Mouse (Mus musculus): Measurements from ENCODE around the gene Reln. TPM values are rescaled to one million over a fixed set of nuclear protein-coding genes. Genes with fewer than 3 reads are reported as not detected.

The Reln gene
- polyA plus RNA-seq, 1 experiment from 2014 or later = 10.1 TPM

- DNase-seq (ENCODE audit: low spot score, missing footprints) = no peak
- 86% methylated on average over 6 of the region's 6 CpGs for WGBS
- Histone ChIP-seq H3K4me3 (ENCODE audit: low read depth, low read length) (no peak overlapping the region), H3K27ac (ENCODE audit: low read depth, low read length) (no peak overlapping the region), H3K9ac (ENCODE audit: low read length) (no peak overlapping the region), H3K36me3 (ENCODE audit: control insufficient read depth, insufficient read depth, low read length) (no peaks in the 10 kb centered on the region), H3K4me1 (ENCODE audit: control insufficient read depth, insufficient read depth, low read length) (no peaks in the 10 kb centered on the region), H3K4me2 (no peak overlapping the region), H3K9me3 (ENCODE audit: control insufficient read depth, low read length) (no peaks in the 10 kb centered on the region), H3K27me3 (ENCODE audit: control insufficient read depth, insufficient read depth, low read length) (no peaks in the 10 kb centered on the region)
- ATAC-seq (ENCODE audit: low FRiP score) = no peak
These were observed 49.3 kb downstream of the Reln start for GRCm38 (mm10) chr5:22295161-22295560.

GRCm38 (mm10) chr5:22291409-22291808 is 53.1 kb downstream of the Reln start:
- Histone ChIP-seq H3K4me1 (ENCODE audit: control insufficient read depth, insufficient read depth, low read length) (0 out of 2 replicates have a peak, but pooled peaks cover 2% of the 10 kb centered on the region), H3K4me3 (ENCODE audit: low read depth, low read length) (no peak overlapping the region), H3K27ac (ENCODE audit: low read depth, low read length) (no peak overlapping the region), H3K9me3 (ENCODE audit: control insufficient read depth, low read length) (no peaks in the 10 kb centered on the region), H3K4me2 (no peak overlapping the region), H3K36me3 (ENCODE audit: control insufficient read depth, insufficient read depth, low read length) (no peaks in the 10 kb centered on the region), H3K9ac (ENCODE audit: low read length) (no peak overlapping the region), H3K27me3 (ENCODE audit: control insufficient read depth, insufficient read depth, low read length) (no peaks in the 10 kb centered on the region)
- ATAC-seq (ENCODE audit: low FRiP score) (no peak), DNase-seq (ENCODE audit: low spot score, missing footprints) (no peak)
- WGBS = 83% methylated on average over 4 of the region's 4 CpGs

DNA sequence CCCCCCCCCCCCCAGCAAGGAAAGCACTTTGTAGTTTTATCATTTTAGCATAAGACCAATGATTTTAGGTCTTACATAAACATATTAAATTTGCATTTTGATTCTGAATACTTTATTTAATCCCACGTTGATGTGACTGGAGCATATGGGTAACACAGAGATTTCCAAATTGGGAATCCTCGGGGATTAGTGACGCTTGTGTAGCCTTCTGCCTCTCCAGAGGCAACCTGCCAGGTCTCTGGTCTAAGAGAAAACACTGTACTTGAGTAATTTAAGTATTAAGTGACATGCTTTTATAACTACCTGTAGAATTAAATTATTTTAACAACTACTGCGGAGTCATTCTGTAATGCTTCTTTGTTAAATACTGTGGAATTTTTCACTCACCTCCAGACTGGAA is 59.1 kb downstream of the Reln start:
- 0 out of 2 replicates have a peak, but pooled peaks cover 2% of the 10 kb centered on the region for H3K4me1 ChIP-seq (ENCODE audit: control insufficient read depth, insufficient read depth, low read length)
- no peak overlapping the region for H3K27ac ChIP-seq (ENCODE audit: low read depth, low read length)
- no peaks in the 10 kb centered on the region for H3K36me3 ChIP-seq (ENCODE audit: control insufficient read depth, insufficient read depth, low read length)
- H3K9me3 ChIP-seq (ENCODE audit: control insufficient read depth, low read length) = no peaks in the 10 kb centered on the region
- DNase-seq (ENCODE audit: low spot score, missing footprints) (no peak), ATAC-seq (ENCODE audit: low FRiP score) (no peak)
- H3K4me2 ChIP-seq = no peak overlapping the region
- no peak overlapping the region for H3K9ac ChIP-seq (ENCODE audit: low read length)
- no peaks in the 10 kb centered on the region for H3K27me3 ChIP-seq (ENCODE audit: control insufficient read depth, insufficient read depth, low read length)
- no peak overlapping the region for H3K4me3 ChIP-seq (ENCODE audit: low read depth, low read length)
- WGBS = 79% methylated on average over 4 of the region's 4 CpGs

GRCm38 (mm10) chr5:22282141-22282665 is 62.3 kb downstream of the Reln start:
- Histone ChIP-seq H3K27me3 (ENCODE audit: control insufficient read depth, insufficient read depth, low read length) (no peaks in the 10 kb centered on the region), H3K4me3 (ENCODE audit: low read depth, low read length) (no peak overlapping the region), H3K4me1 (ENCODE audit: control insufficient read depth, insufficient read depth, low read length) (no peaks in the 10 kb centered on the region), H3K9ac (ENCODE audit: low read length) (no peak overlapping the region), H3K4me2 (no peak overlapping the region), H3K9me3 (ENCODE audit: control insufficient read depth, low read length) (no peaks in the 10 kb centered on the region), H3K36me3 (ENCODE audit: control insufficient read depth, insufficient read depth, low read length) (no peaks in the 10 kb centered on the region), H3K27ac (ENCODE audit: low read depth, low read length) (no peak overlapping the region)
- no peak for DNase-seq (ENCODE audit: low spot score, missing footprints)
- 58% methylated on average over 7 of the region's 7 CpGs for WGBS
- no peak for ATAC-seq (ENCODE audit: low FRiP score)

- H3K4me3 ChIP-seq (ENCODE audit: low read depth, low read length) = no peak overlapping the region
- no peaks in the 10 kb centered on the region for H3K4me1 ChIP-seq (ENCODE audit: control insufficient read depth, insufficient read depth, low read length)
- no peak overlapping the region for H3K4me2 ChIP-seq
- no peaks in the 10 kb centered on the region for H3K27me3 ChIP-seq (ENCODE audit: control insufficient read depth, insufficient read depth, low read length)
- ATAC-seq (ENCODE audit: low FRiP score) (0 out of 2 replicates have a peak, but pooled peaks have one; percentile 30), DNase-seq (ENCODE audit: low spot score, missing footprints) (no peak)
- no peaks in the 10 kb centered on the region for H3K36me3 ChIP-seq (ENCODE audit: control insufficient read depth, insufficient read depth, low read length)
- no peak overlapping the region for H3K9ac ChIP-seq (ENCODE audit: low read length)
- H3K9me3 ChIP-seq (ENCODE audit: control insufficient read depth, low read length) = no peaks in the 10 kb centered on the region
- WGBS = 74% methylated on average over 2 of the region's 2 CpGs
- H3K27ac ChIP-seq (ENCODE audit: low read depth, low read length) = no peak overlapping the region
These were observed 63.9 kb downstream of the Reln start for GRCm38 (mm10) chr5:22280534-22281164.

GRCm38 (mm10) chr5:22279201-22279600 is 65.3 kb downstream of the Reln start:
- Histone ChIP-seq H3K9me3 (ENCODE audit: control insufficient read depth, low read length) (no peaks in the 10 kb centered on the region), H3K9ac (ENCODE audit: low read length) (no peak overlapping the region), H3K4me2 (no peak overlapping the region), H3K4me3 (ENCODE audit: low read depth, low read length) (no peak overlapping the region), H3K27me3 (ENCODE audit: control insufficient read depth, insufficient read depth, low read length) (no peaks in the 10 kb centered on the region), H3K27ac (ENCODE audit: low read depth, low read length) (no peak overlapping the region), H3K36me3 (ENCODE audit: control insufficient read depth, insufficient read depth, low read length) (no peaks in the 10 kb centered on the region), H3K4me1 (ENCODE audit: control insufficient read depth, insufficient read depth, low read length) (no peaks in the 10 kb centered on the region)
- 96% methylated on average over 4 of the region's 4 CpGs for WGBS
- ATAC-seq (ENCODE audit: low FRiP score) = no peak
- DNase-seq (ENCODE audit: low spot score, missing footprints) = no peak

DNA sequence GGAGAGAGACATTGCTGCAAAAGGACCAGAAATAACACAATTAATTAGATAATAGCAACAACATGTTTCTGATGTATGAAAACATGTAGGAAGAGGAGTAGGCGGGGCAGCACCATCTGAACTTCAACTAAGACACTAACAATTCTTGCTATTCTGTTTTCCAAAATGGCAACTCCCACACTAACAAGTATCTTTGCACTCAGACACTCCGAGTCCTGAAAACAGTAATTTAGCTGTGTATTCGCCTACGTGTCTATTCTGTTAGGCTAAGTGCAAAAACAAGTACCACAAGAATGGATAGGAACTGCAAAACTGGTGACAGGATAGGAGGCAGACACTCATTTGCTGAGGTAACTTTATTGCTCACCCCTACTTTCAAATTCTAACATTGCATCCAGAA is 70.4 kb downstream of the Reln start:
- Histone ChIP-seq H3K36me3 (ENCODE audit: control insufficient read depth, insufficient read depth, low read length) (no peaks in the 10 kb centered on the region), H3K4me1 (ENCODE audit: control insufficient read depth, insufficient read depth, low read length) (no peaks in the 10 kb centered on the region), H3K9ac (ENCODE audit: low read length) (no peak overlapping the region), H3K27ac (ENCODE audit: low read depth, low read length) (no peak overlapping the region), H3K4me2 (no peak overlapping the region), H3K4me3 (ENCODE audit: low read depth, low read length) (no peak overlapping the region), H3K27me3 (ENCODE audit: control insufficient read depth, insufficient read depth, low read length) (no peaks in the 10 kb centered on the region), H3K9me3 (ENCODE audit: control insufficient read depth, low read length) (no peaks in the 10 kb centered on the region)
- ATAC-seq (ENCODE audit: low FRiP score) (no peak), DNase-seq (ENCODE audit: low spot score, missing footprints) (no peak)
- 97% methylated on average over 4 of the region's 4 CpGs for WGBS

- DNase-seq (ENCODE audit: low spot score, missing footprints) (no peak), ATAC-seq (ENCODE audit: low FRiP score) (no peak)
- Histone ChIP-seq H3K4me1 (ENCODE audit: control insufficient read depth, insufficient read depth, low read length) (no peaks in the 10 kb centered on the region), H3K9ac (ENCODE audit: low read length) (no peak overlapping the region), H3K36me3 (ENCODE audit: control insufficient read depth, insufficient read depth, low read length) (no peaks in the 10 kb centered on the region), H3K27me3 (ENCODE audit: control insufficient read depth, insufficient read depth, low read length) (no peaks in the 10 kb centered on the region), H3K4me2 (no peak overlapping the region), H3K4me3 (ENCODE audit: low read depth, low read length) (no peak overlapping the region), H3K27ac (ENCODE audit: low read depth, low read length) (no peak overlapping the region), H3K9me3 (ENCODE audit: control insufficient read depth, low read length) (no peaks in the 10 kb centered on the region)
- 83% methylated on average over 6 of the region's 6 CpGs for WGBS
These were observed 77.8 kb downstream of the Reln start for GRCm38 (mm10) chr5:22266489-22267301.

DNA sequence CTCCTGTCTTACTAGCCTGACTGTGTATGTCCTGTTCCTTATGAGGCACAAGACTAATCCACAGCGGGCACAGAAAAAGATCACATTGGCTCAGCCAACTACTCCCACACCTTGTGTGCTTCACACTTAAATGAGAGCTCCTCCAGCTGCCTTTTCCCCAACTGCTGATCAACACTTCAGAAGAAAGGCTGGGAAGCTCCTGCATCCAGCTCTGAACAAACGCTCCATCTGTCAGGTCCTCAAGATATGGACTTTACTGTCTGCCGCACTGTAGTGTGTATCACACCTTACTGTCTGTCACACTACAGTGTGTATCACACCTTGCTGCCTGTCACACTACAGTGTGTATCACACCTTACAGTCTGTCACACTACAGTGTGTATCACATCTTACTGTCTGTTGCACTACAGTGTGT is 82.1 kb downstream of the Reln start:
- ATAC-seq (ENCODE audit: low FRiP score) = no peak
- DNase-seq (ENCODE audit: low spot score, missing footprints) = no peak
- H3K4me2 ChIP-seq = no peak overlapping the region
- no peaks in the 10 kb centered on the region for H3K27me3 ChIP-seq (ENCODE audit: control insufficient read depth, insufficient read depth, low read length)
- H3K36me3 ChIP-seq (ENCODE audit: control insufficient read depth, insufficient read depth, low read length) = no peaks in the 10 kb centered on the region
- H3K27ac ChIP-seq (ENCODE audit: low read depth, low read length) = no peak overlapping the region
- no peaks in the 10 kb centered on the region for H3K9me3 ChIP-seq (ENCODE audit: control insufficient read depth, low read length)
- no peak overlapping the region for H3K4me3 ChIP-seq (ENCODE audit: low read depth, low read length)
- no peaks in the 10 kb centered on the region for H3K4me1 ChIP-seq (ENCODE audit: control insufficient read depth, insufficient read depth, low read length)
- H3K9ac ChIP-seq (ENCODE audit: low read length) = no peak overlapping the region
- 94% methylated on average over 3 of the region's 3 CpGs for WGBS
